ENCODE assay signal across 7 mouse cellular contexts in the genomic region with DNA sequence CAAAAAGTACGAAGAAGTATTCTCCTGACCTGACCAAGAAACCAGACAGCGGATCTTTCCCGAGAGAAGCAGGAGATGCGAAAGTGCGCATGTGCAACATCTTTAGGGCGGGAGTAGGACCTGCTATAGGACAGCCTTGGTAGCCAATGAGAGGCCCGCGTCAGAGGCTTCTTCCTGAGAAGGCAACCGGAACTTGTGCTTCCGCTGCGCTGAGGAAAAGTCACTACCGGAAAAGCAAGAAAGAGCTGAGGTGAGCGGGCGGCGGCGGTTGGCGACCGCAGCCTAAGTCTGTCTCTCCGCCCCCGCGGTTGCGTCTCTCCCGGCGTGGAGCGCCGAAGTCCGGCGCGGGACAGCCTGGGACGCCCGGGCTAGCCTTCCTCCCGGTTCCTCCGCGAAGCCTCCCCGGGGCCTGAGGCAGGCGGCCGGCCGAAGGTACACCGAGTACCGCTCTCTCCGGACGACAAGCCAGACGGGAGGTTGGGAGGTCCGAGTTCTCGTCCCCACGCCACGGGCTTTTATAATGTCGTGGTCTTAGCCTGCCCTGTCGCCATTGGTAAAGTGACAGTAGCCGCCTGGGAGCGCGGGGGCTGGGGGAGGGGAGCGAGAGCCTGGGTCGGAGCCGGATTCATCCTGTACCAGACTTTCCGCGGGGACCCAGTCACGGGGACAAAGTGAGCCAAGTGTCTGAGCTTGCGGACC. TPM values are rescaled to one million over a fixed set of nuclear protein-coding genes. Genes with fewer than 3 reads are reported as not detected.
DNase-seq lines count a peak whose midpoint lies in the region; ATAC-seq lines count a peak whose summit lies in the region.

A gene (plus strand): TSS at position 166 of the 699 bp plus-strand sequence.

- peak within 1 kb of the TSS; percentile 91 for H3K4me3 ChIP-seq in embryonic facial prominence, embryonic 11.5 days (ENCODE audit: low read depth, low read length)
- peak within 1 kb of the TSS; percentile 93 for H3K4me3 ChIP-seq in limb, embryonic 10.5 days
- peak within 1 kb of the TSS; percentile 96 for H3K4me3 ChIP-seq in midbrain, embryonic 13.5 days (replicated peaks)

- no peaks in the 10 kb centered on the region for H3K36me3 ChIP-seq in embryonic facial prominence, embryonic 11.5 days (replicated peaks; ENCODE audit: control insufficient read depth, insufficient read depth, low read depth, low read length)
- H3K36me3 ChIP-seq in limb, embryonic 10.5 days, result peaks cover 34% of the 10 kb centered on the region
- peaks cover 16% of the 10 kb centered on the region for H3K36me3 ChIP-seq in midbrain, embryonic 13.5 days

- WGBS in embryonic facial prominence, embryonic 11.5 days, result under 1% methylated on average over 59 of the region's 59 CpGs
- WGBS in limb, embryonic 10.5 days, result under 1% methylated on average over 59 of the region's 59 CpGs
- under 1% methylated on average over 58 of the region's 59 CpGs for WGBS in midbrain, embryonic 13.5 days

- DNase-seq in adrenal gland, postnatal 14 days, result peak; percentile 96
- DNase-seq in embryonic facial prominence, embryonic 11.5 days (ENCODE audit: low spot score), result peak; percentile 98
- DNase-seq in kidney, adult 11 months, result peak; percentile 97
- DNase-seq in limb, embryonic 10.5 days (ENCODE audit: low spot score), result peak; percentile 92
- peak; percentile 84 for DNase-seq in spleen, adult 12 weeks (ENCODE audit: low spot score)

- no peaks in the 10 kb centered on the region for H3K9me3 ChIP-seq in embryonic facial prominence, embryonic 11.5 days (replicated peaks; ENCODE audit: control insufficient read depth, low read length)
- no peaks in the 10 kb centered on the region for H3K9me3 ChIP-seq in limb, embryonic 10.5 days (replicated peaks)
- H3K9me3 ChIP-seq in midbrain, embryonic 13.5 days, result no peaks in the 10 kb centered on the region

- ATAC-seq in embryonic facial prominence, embryonic 11.5 days (replicated peaks; ENCODE audit: insufficient number of reproducible peaks, low FRiP score, low TSS enrichment, low read depth), result peak; percentile 99
- ATAC-seq in granulocyte monocyte progenitor cell, adult 5-6 weeks (replicated peaks; ENCODE audit: poor library complexity, severe bottlenecking), result peak; percentile 99
- peak; percentile 99 for ATAC-seq in midbrain, embryonic 13.5 days

- H3K27me3 ChIP-seq in embryonic facial prominence, embryonic 11.5 days (ENCODE audit: control insufficient read depth, insufficient read depth, low read length), result no peaks in the 10 kb centered on the region
- no peaks in the 10 kb centered on the region for H3K27me3 ChIP-seq in limb, embryonic 10.5 days (ENCODE audit: low read depth, poor library complexity, severe bottlenecking)
- H3K27me3 ChIP-seq in midbrain, embryonic 13.5 days, result no peaks in the 10 kb centered on the region

- H3K9ac ChIP-seq in embryonic facial prominence, embryonic 11.5 days (replicated peaks; ENCODE audit: low read length), result peak within 1 kb of the TSS; percentile 90
- peak within 1 kb of the TSS; percentile 94 for H3K9ac ChIP-seq in midbrain, embryonic 13.5 days (replicated peaks)

- peak within 1 kb of the TSS; percentile 78 for H3K4me2 ChIP-seq in embryonic facial prominence, embryonic 11.5 days (ENCODE audit: low read depth, low read length)
- peak within 1 kb of the TSS; percentile 91 for H3K4me2 ChIP-seq in midbrain, embryonic 13.5 days (replicated peaks)

- H3K27ac ChIP-seq in embryonic facial prominence, embryonic 11.5 days (replicated peaks; ENCODE audit: low read depth, low read length), result peak within 1 kb of the TSS; percentile 81
- H3K27ac ChIP-seq in limb, embryonic 10.5 days, result peak within 1 kb of the TSS; percentile 96
- H3K27ac ChIP-seq in midbrain, embryonic 13.5 days, result peak within 1 kb of the TSS; percentile 88

- no peaks in the 10 kb centered on the region for H3K4me1 ChIP-seq in embryonic facial prominence, embryonic 11.5 days (ENCODE audit: control insufficient read depth, insufficient read depth, low read length)
- H3K4me1 ChIP-seq in limb, embryonic 10.5 days, result peaks cover 7% of the 10 kb centered on the region
- peaks cover 17% of the 10 kb centered on the region for H3K4me1 ChIP-seq in midbrain, embryonic 13.5 days (replicated peaks)

RNA-seq across cellular contexts. Expression of the gene that starts here (rescaled TPM):
- 31.1 and 39.6 TPM in 2 replicates for total RNA-seq in adrenal gland, postnatal 14 days (2021)
- polyA plus RNA-seq in embryonic facial prominence, embryonic 11.5 days (2014; fragmentation: Nextera tagmentation; extraction: Ambion mirVana), result 113 and 114 TPM in 2 replicates
- 26.5 and 58.6 TPM in 2 replicates for total RNA-seq in granulocyte monocyte progenitor cell, adult 5-6 weeks (2014; fragmentation: Nextera tagmentation)
- 16.6 and 17.4 TPM in 2 replicates for total RNA-seq in granulocyte monocyte progenitor cell, adult 5-6 weeks (2017)
- 93.7 and 97.6 TPM in 2 replicates for polyA plus RNA-seq in limb, embryonic 10.5 days (2016; fragmentation: Nextera tagmentation; extraction: Ambion mirVana)
- polyA plus RNA-seq in midbrain, embryonic 13.5 days (2015; fragmentation: Nextera tagmentation; extraction: Ambion mirVana), result 81.3 and 83.7 TPM in 2 replicates

Comparison
In these comparisons a context has a peak if more than half of its experiments do, and no peak if none do; other contexts are left out.
1. Peak in every context shown above with its lines: DNase-seq, ATAC-seq, H3K4me3 ChIP-seq and H3K27ac ChIP-seq.